Mouse (Mus musculus) testis, postnatal 10 days (tissue): ENCODE measurements at regions not wholly inside any gene's neighbourhood (a gene's known extent, or its start where the extent isn't known, plus 50 kb on each side); places are given as distances from the start of the nearest gene placed in this dataset.

ENCODE experiments used
- DNase-seq: peaks from one replicate; pipeline ENCODE4 v3.0.0; 2021; ENCODE audit warnings: low spot score

DNA sequence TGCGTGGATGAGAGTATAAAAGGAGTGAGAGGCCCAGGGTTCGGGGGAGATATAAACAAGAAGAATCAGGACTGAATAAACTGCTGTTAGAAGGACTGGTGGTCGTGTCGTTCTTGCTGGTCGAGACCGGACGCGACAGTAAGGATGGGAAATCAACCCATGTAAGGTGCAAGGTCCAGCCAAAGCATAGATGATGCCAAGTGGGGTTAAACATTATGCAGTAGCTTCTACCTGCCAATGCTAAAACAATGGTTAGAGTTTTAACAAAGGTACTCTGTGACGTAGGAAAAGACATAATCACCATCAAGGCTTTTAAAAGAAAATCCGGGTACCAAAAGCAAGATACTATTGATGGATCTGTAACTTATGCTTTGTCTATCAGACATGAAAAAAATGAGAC, 58.4 kb upstream of the Tmc1 start:
- DNase-seq = no peak

- DNase-seq = no peak
Measured at GRCm38 (mm10) chr19:21009607-21010006, 55.6 kb upstream of the Tmc1 start.

- DNase-seq = no peak
Measured at GRCm38 (mm10) chr19:21004411-21004810, 50.4 kb upstream of the Tmc1 start.
